Mouse (Mus musculus) lung, adult 2 months (tissue): ENCODE data around the gene Spast.

Source experiments
- CTCF ChIP-seq: fragments of 200-500 bp; IDR thresholded peaks from 2 replicates; pipeline ENCODE4 v1.5.1; 2011; ENCODE audit warnings: mild to moderate bottlenecking, low read length, control low read depth; ENCODE audit not compliant: insufficient read depth
- POLR2A ChIP-seq: fragments of 200-500 bp; IDR thresholded peaks from 2 replicates; pipeline ENCODE4 v1.6.1; 2011; ENCODE audit warnings: low read depth, mild to moderate bottlenecking, control low read depth, low read length, borderline replicate concordance; ENCODE audit errors: extremely low read depth

DNA sequence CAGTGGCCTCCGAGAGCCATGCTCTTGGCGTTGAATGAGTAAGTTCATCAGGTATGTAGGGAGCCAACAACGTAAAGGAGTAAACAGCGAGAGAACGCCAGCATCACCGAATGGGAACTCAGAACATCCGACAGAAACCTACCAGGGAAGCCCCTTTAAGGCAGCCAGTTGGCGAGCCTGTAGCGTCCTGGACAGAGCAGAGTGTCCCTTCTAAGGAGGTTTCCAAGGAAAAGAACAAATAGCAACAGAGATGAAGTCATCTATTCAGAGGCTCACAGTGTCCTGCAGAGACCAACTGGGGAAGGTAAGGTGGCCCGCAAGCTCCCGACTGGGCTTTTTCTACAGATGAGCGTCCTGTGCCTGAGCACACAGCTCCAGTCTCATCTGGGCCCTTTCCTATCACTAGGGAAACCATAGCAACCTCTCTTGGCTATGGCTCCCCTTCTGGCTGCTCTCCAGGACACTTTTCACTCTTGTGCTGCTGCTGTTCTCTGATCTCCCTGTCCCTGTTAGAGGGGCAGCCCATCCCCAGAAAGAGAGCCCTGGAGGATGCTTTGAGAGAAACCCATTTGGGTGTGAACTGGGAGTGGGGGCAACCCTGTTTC, 85.7 kb downstream of the Spast start:
- TF ChIP-seq POLR2A (no peak), CTCF (no peak)
